Comparison of ENCODE assay signal across 17 mouse cellular contexts in the genomic region with DNA sequence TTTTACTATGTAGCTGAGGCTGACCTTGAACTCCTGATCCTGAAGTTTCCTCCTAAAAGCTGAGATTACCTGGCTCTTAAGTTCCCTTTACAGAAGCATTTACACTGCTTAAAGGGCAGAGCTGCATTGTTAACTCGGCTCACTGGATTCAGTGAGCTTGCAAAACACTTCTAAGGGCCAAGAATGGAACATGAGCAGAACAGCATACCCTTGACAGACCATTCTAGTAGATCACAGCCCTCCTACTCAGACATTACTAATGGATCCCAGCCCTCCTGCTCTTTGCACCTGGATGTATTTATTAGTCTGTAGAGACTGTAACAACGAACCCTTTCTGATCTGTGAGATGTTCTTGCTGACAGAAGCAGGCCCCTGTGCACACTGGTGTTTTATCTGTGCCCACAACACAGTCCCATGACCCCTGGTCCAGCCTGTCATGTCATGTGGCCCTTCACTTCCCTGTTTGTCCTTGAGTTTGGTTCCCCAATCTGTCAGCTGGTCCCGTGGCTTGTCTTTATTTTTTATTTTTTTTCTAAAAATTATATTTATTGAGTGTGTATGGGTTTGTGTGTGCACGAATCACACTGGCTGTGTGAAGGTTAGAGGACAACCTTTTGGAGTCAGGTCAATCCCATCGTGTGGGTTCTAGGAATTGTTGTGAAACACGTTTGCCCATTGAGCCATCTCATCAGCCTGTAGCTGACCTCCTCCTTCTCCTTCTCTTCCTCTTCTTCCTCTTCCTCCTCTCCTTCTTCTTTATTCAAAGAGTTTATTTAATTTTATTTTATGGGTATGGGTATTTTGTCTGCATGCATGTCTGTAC. TPM values are rescaled to one million over a fixed set of nuclear protein-coding genes. Genes with fewer than 3 reads are reported as not detected.
A peak's percentile ranks its signal among the peaks of the same experiment; 100 is the strongest.
DNase-seq lines count a peak whose midpoint lies in the region; ATAC-seq and TF ChIP-seq lines count a peak whose summit lies in the region.
"Had no signal": no experiment of that assay in that cellular context is flagged by ENCODE, and none has a peak within 500 bp of the region (broad histone marks: within the 10 kb centered on the region; RNA-seq: fewer than 3 reads in every experiment).

No protein-coding gene starts in this region.

- H3K9ac ChIP-seq in heart, adult 2 months (ENCODE audit: low read depth, low read length) = no peak overlapping the region; the same call in 1 of the 2 replicates
- 0 out of 2 replicates have a peak overlapping the region, but pooled peaks have one; percentile 2 for H3K9ac ChIP-seq in liver, adult 2 months (ENCODE audit: low read depth, low read length)
- no peak overlapping the region for H3K9ac ChIP-seq in liver, embryonic 12.5 days
- H3K9ac ChIP-seq: heart, embryonic 12.5 days; limb, embryonic 15.5 days; neural tube, embryonic 12.5 days had no signal

- TF ChIP-seq POLR2A in heart, adult 2 months (IDR thresholded peaks at IDR 0.05; ENCODE audit: insufficient read depth, low read depth, low read length) = no peak
- no peak for TF ChIP-seq POLR2A in liver, adult 2 months (IDR thresholded peaks at IDR 0.05; ENCODE audit: extremely low read depth, insufficient read depth, low read length)

- H3K4me2 ChIP-seq in liver, embryonic 12.5 days = no peak overlapping the region
- H3K4me2 ChIP-seq: heart, embryonic 12.5 days; limb, embryonic 15.5 days; neural tube, embryonic 12.5 days had no signal

- no peak for TF ChIP-seq CTCF in heart, adult 2 months (IDR thresholded peaks at IDR 0.05)
- TF ChIP-seq CTCF in liver, adult 2 months (IDR thresholded peaks at IDR 0.05; ENCODE audit: low read depth, low read length) = no peak

- DNase-seq in heart, adult 2 months = peak in 1 of 2 experiments; percentile 51
- no peak for DNase-seq in heart, postnatal 4 days
- peak; percentile 91 for DNase-seq in liver, adult 2 months (ENCODE audit: extremely low read depth, low read depth, low spot score)
- DNase-seq in c-Kit-positive CD71-positive TER-119-positive erythroid progenitor cells, embryonic 14.5 days (ENCODE audit: low spot score) = no peak
- no peak for DNase-seq in cerebellum, adult 8-10 months
- DNase-seq: B cell, adult 2 months; cerebellum, postnatal 36 days; right cerebral cortex, adult 18-20 months had no signal

- H3K27me3 ChIP-seq in heart, adult 2 months (ENCODE audit: control insufficient read depth, insufficient read depth, low read length) = no peaks in the 10 kb centered on the region
- no peaks in the 10 kb centered on the region for H3K27me3 ChIP-seq in liver, adult 2 months (ENCODE audit: control insufficient read depth, insufficient read depth, low read length)
- no peaks in the 10 kb centered on the region for H3K27me3 ChIP-seq in liver, embryonic 12.5 days (replicated peaks)
- H3K27me3 ChIP-seq: heart, embryonic 12.5 days; limb, embryonic 15.5 days; neural tube, embryonic 12.5 days; Patski had no signal

- H3K4me1 ChIP-seq in heart, adult 2 months (ENCODE audit: control insufficient read depth, insufficient read depth, low read length) = peaks cover 43% of the 10 kb centered on the region
- H3K4me1 ChIP-seq in liver, adult 2 months (ENCODE audit: control insufficient read depth, insufficient read depth, low read length) = peaks cover 66% of the 10 kb centered on the region
- H3K4me1 ChIP-seq in liver, embryonic 12.5 days = peaks cover 64% of the 10 kb centered on the region

- peak overlapping the region; percentile 72 for H3K27ac ChIP-seq in heart, adult 2 months
- peak overlapping the region; percentile 85 for H3K27ac ChIP-seq in liver, adult 2 months (replicated peaks; ENCODE audit: insufficient read depth, low read depth, low read length)
- H3K27ac ChIP-seq in liver, embryonic 12.5 days = no peak overlapping the region
- H3K27ac ChIP-seq: limb, embryonic 15.5 days; neural tube, embryonic 12.5 days had no signal

- no peaks in the 10 kb centered on the region for H3K9me3 ChIP-seq in liver, embryonic 12.5 days (replicated peaks)
- H3K9me3 ChIP-seq: heart, embryonic 12.5 days; limb, embryonic 15.5 days; midbrain, embryonic 10.5 days; neural tube, embryonic 12.5 days had no signal

- H3K79me2 ChIP-seq in heart, adult 2 months (replicated peaks; ENCODE audit: control insufficient read depth, insufficient read depth, low read length) = no peaks in the 10 kb centered on the region
- peaks cover 20% of the 10 kb centered on the region; the same call in 1 of the 2 replicates for H3K79me2 ChIP-seq in liver, adult 2 months (ENCODE audit: control insufficient read depth, insufficient read depth, low read length)

- peaks cover 25% of the 10 kb centered on the region for H3K36me3 ChIP-seq in heart, adult 2 months (ENCODE audit: control insufficient read depth, insufficient read depth, low read length)
- H3K36me3 ChIP-seq in liver, adult 2 months (ENCODE audit: control insufficient read depth, insufficient read depth, low read length) = peaks cover 3% of the 10 kb centered on the region; the same call in 1 of the 2 replicates
- peaks cover 20% of the 10 kb centered on the region for H3K36me3 ChIP-seq in liver, embryonic 12.5 days

- TF ChIP-seq EP300 in heart, adult 2 months (IDR thresholded peaks at IDR 0.05; ENCODE audit: insufficient read depth, low read depth, low read length) = no peak

- intact Hi-C loops in heart, adult 2 months (cut with DNase I) = loop anchor here (2.0 kb wide), 2 partner anchors 21 to 31 kb away; a partner anchor contains a TSS

- 65% methylated on average over 6 of the region's 6 CpGs for WGBS in heart, adult 2 months
- WGBS in liver, adult 2 months = 12% methylated on average over 6 of the region's 6 CpGs
- WGBS in liver, embryonic 12.5 days (ENCODE audit: insufficient replicate concordance) = 45% methylated on average over 6 of the region's 6 CpGs

- H3K4me3 ChIP-seq in heart, adult 2 months = no peak overlapping the region
- no peak overlapping the region for H3K4me3 ChIP-seq in liver, adult 2 months (ENCODE audit: insufficient read depth, low read depth, low read length)
- no peak overlapping the region for H3K4me3 ChIP-seq in liver, embryonic 12.5 days
- H3K4me3 ChIP-seq: erythroblast, embryonic 14.5 days; heart, embryonic 12.5 days; limb, embryonic 15.5 days; midbrain, embryonic 10.5 days; neural tube, embryonic 12.5 days had no signal

- ATAC-seq in liver, embryonic 12.5 days = no peak
- ATAC-seq in common myeloid progenitor, adult 5-6 weeks (replicated peaks; ENCODE audit: low read depth, poor library complexity, severe bottlenecking) = peak; percentile 7; the same call in 1 of the 2 replicates
- ATAC-seq in neutrophil, adult 5-6 weeks (ENCODE audit: extremely low read depth, insufficient number of reproducible peaks, low FRiP score, poor library complexity, severe bottlenecking) = peak; percentile 21; the same call in 1 of the 2 replicates
- ATAC-seq: Patski had no signal

RNA-seq across cellular contexts. Expression of a gene that starts 32.3 kb away (rescaled TPM):
- total RNA-seq in heart, adult 2 months (2021) = 10 to 100 TPM; 56.4 to 96.9 TPM
- polyA plus RNA-seq in heart, adult 2 months (2012; rRNA removed) = 86.2 and 118 TPM in 2 replicates
- 100 to 1,000 TPM; 142 to 158 TPM for total RNA-seq in heart, postnatal 4 days (2021)
- 34.8 and 66.5 TPM in 2 replicates for total RNA-seq in liver, adult 2 months (2014; rRNA removed)
- polyA plus RNA-seq in liver, adult 2 months (2012; rRNA removed) = 89.0 and 96.5 TPM in 2 replicates
- 22.1 and 24.9 TPM in 2 replicates for polyA plus RNA-seq in liver, embryonic 12.5 days (2016; fragmentation: Nextera tagmentation; extraction: Ambion mirVana)
- total RNA-seq in common myeloid progenitor, adult 5-6 weeks (2017) = 30.3 and 37.1 TPM in 2 replicates
- 143 and 169 TPM in 2 replicates for total RNA-seq in neutrophil, adult 5-6 weeks (2017)
